Mouse (Mus musculus): ENCODE results near the gene Rps6ka2. TPM values are rescaled to one million over a fixed set of nuclear protein-coding genes. Genes with fewer than 3 reads are reported as not detected.
A peak's percentile ranks its signal among the peaks of the same experiment; 100 is the strongest.
"Not testable (repeated sequence)": the region's sequence is repeated elsewhere in the genome, so short reads cannot be mapped to it uniquely, and the experiment has no call there.

Gene Rps6ka2
- polyA plus RNA-seq (2012; ENCODE audit: insufficient read depth, low replicate concordance): 0.09 TPM in 1 of 2 replicates, not detected in the other

- Histone ChIP-seq H3K4me3 (replicated peaks) (peak within 1 kb of the TSS; percentile 90), H3K4me1 (peaks cover 18% of the 10 kb centered on the region), H3K36me3 (replicated peaks; ENCODE audit: low read length) (no peaks in the 10 kb centered on the region), H3K9me3 (no peaks in the 10 kb centered on the region), H3K27me3 (replicated peaks) (peaks cover 58% of the 10 kb centered on the region)
- TF ChIP-seq FLI1 (IDR thresholded peaks at IDR 0.05; ENCODE audit: low read length): no peak
- no peak for TF ChIP-seq GATA1 (IDR thresholded peaks at IDR 0.05; ENCODE audit: borderline replicate concordance, low read length)
Measured at GRCm38 (mm10) chr17:7169627-7170303, at the start of gene Rps6ka2. Gene Rps6ka2, plus strand, starts transcription at chr17:7170115.

GRCm38 (mm10) chr17:7120835-7121234, 49.1 kb upstream of the Rps6ka2 start:
- not testable (repeated sequence) for H3K4me1 ChIP-seq; H3K36me3 ChIP-seq (replicated peaks; ENCODE audit: low read length); H3K9me3 ChIP-seq; H3K27me3 ChIP-seq (replicated peaks); H3K4me3 ChIP-seq (replicated peaks)

GRCm38 (mm10) chr17:7122554-7122953, 47.4 kb upstream of the Rps6ka2 start:
- not testable (repeated sequence) for H3K27me3 ChIP-seq (replicated peaks); H3K4me1 ChIP-seq; H3K4me3 ChIP-seq (replicated peaks); H3K36me3 ChIP-seq (replicated peaks; ENCODE audit: low read length); H3K9me3 ChIP-seq

- not testable (repeated sequence) for H3K4me1 ChIP-seq; H3K4me3 ChIP-seq (replicated peaks)
Measured at GRCm38 (mm10) chr17:7126475-7126874, 43.4 kb upstream of the Rps6ka2 start.

GRCm38 (mm10) chr17:7134002-7134401, 35.9 kb upstream of the Rps6ka2 start:
- not testable (repeated sequence) for H3K27me3 ChIP-seq (replicated peaks); H3K36me3 ChIP-seq (replicated peaks; ENCODE audit: low read length); H3K9me3 ChIP-seq; H3K4me1 ChIP-seq; H3K4me3 ChIP-seq (replicated peaks)

More at GRCm38 (mm10) chr17:7126475-7126874, 43.4 kb upstream of the Rps6ka2 start:
- not testable (repeated sequence) for H3K9me3 ChIP-seq; H3K36me3 ChIP-seq (replicated peaks; ENCODE audit: low read length); H3K27me3 ChIP-seq (replicated peaks)

GRCm38 (mm10) chr17:7135277-7135676, 34.6 kb upstream of the Rps6ka2 start:
- not testable (repeated sequence) for H3K27me3 ChIP-seq (replicated peaks); H3K9me3 ChIP-seq; H3K4me1 ChIP-seq; H3K4me3 ChIP-seq (replicated peaks); H3K36me3 ChIP-seq (replicated peaks; ENCODE audit: low read length)

- Histone ChIP-seq H3K27me3 (replicated peaks) (peaks cover 14% of the 10 kb centered on the region), H3K36me3 (replicated peaks; ENCODE audit: low read length) (no peaks in the 10 kb centered on the region), H3K4me1 (no peaks in the 10 kb centered on the region), H3K4me3 (replicated peaks) (no peak overlapping the region), H3K9me3 (peaks cover 4% of the 10 kb centered on the region; the same call in 1 of the 2 replicates)
- TF ChIP-seq FLI1 (IDR thresholded peaks at IDR 0.05; ENCODE audit: low read length) (no peak), GATA1 (IDR thresholded peaks at IDR 0.05; ENCODE audit: borderline replicate concordance, low read length) (no peak)
Measured at GRCm38 (mm10) chr17:7138186-7138925, 31.6 kb upstream of the Rps6ka2 start.

GRCm38 (mm10) chr17:7140399-7141174, 29.3 kb upstream of the Rps6ka2 start:
- no peak for TF ChIP-seq GATA1 (IDR thresholded peaks at IDR 0.05; ENCODE audit: borderline replicate concordance, low read length)
- no peak for TF ChIP-seq FLI1 (IDR thresholded peaks at IDR 0.05; ENCODE audit: low read length)
- Histone ChIP-seq H3K27me3 (replicated peaks) (peaks cover 26% of the 10 kb centered on the region), H3K36me3 (replicated peaks; ENCODE audit: low read length) (no peaks in the 10 kb centered on the region), H3K4me3 (replicated peaks) (no peak overlapping the region), H3K4me1 (no peaks in the 10 kb centered on the region; the same call in 1 of the 2 replicates), H3K9me3 (peaks cover 1% of the 10 kb centered on the region; the same call in 1 of the 2 replicates)

GRCm38 (mm10) chr17:7142367-7142766, 27.5 kb upstream of the Rps6ka2 start:
- peaks cover 36% of the 10 kb centered on the region for H3K27me3 ChIP-seq (replicated peaks)
- TF ChIP-seq FLI1 (IDR thresholded peaks at IDR 0.05; ENCODE audit: low read length) (no peak), GATA1 (IDR thresholded peaks at IDR 0.05; ENCODE audit: borderline replicate concordance, low read length) (no peak)
- H3K9me3 ChIP-seq: no peaks in the 10 kb centered on the region
- no peaks in the 10 kb centered on the region for H3K36me3 ChIP-seq (replicated peaks; ENCODE audit: low read length)
- no peaks in the 10 kb centered on the region; the same call in 1 of the 2 replicates for H3K4me1 ChIP-seq
- H3K4me3 ChIP-seq (replicated peaks): no peak overlapping the region

- Histone ChIP-seq H3K4me3 (replicated peaks) (no peak overlapping the region), H3K4me1 (no peaks in the 10 kb centered on the region; the same call in 1 of the 2 replicates), H3K36me3 (replicated peaks; ENCODE audit: low read length) (no peaks in the 10 kb centered on the region), H3K27me3 (replicated peaks) (peaks cover 37% of the 10 kb centered on the region), H3K9me3 (no peaks in the 10 kb centered on the region)
- no peak for TF ChIP-seq FLI1 (IDR thresholded peaks at IDR 0.05; ENCODE audit: low read length)
- TF ChIP-seq GATA1 (IDR thresholded peaks at IDR 0.05; ENCODE audit: borderline replicate concordance, low read length): no peak
Measured at GRCm38 (mm10) chr17:7143885-7144518, 25.9 kb upstream of the Rps6ka2 start.
